Mouse (Mus musculus): ENCODE measurements around the gene Gm21680. TPM values are rescaled to one million over a fixed set of nuclear protein-coding genes. Genes with fewer than 3 reads are reported as not detected.

Gene Gm21680
- not detected for polyA plus RNA-seq (2014; fragmentation: Illumina TruSeq; extraction: RNeasy Lipid Tissue Mini Kit (QIAGEN cat#74804); ENCODE audit: low read depth, low replicate concordance)

GRCm38 (mm10) chr5:25972563-25972962 is at the start of gene Gm21680:
Gene Gm21680 (minus strand): TSS chr5:25972663.

GRCm38 (mm10) chr5:26004698-26005097 is 32.2 kb upstream of the Gm21680 start, which contains the start of gene Gm1979:
Gene Gm1979 (minus strand): TSS chr5:26004798.

GRCm38 (mm10) chr5:25988550-25988949 is 16.1 kb upstream of the Gm21680 start, which contains the start of gene Gm21698:
Gene Gm21698 (minus strand): TSS chr5:25988650.

GRCm38 (mm10) chr5:25954317-25954716 is 18.1 kb downstream of the Gm21680 start, which contains the start of gene Gm21671:
Gene Gm21671 (minus strand): TSS chr5:25954417.

GRCm38 (mm10) chr5:25942281-25942680 is 30.2 kb downstream of the Gm21680 start, which contains the start of gene Gm21663:
Gene Gm21663 (minus strand): TSS chr5:25942381.

Other genes with a start within 250 kb of the Gm21680 start
- gene Actr3b, start 212.7 kb downstream of the Gm21680 start, polyA plus RNA-seq (2014; fragmentation: Illumina TruSeq; extraction: RNeasy Lipid Tissue Mini Kit (QIAGEN cat#74804); ENCODE audit: low read depth, low replicate concordance), result 11.3 TPM
- gene Gm21663, start 30.3 kb downstream of the Gm21680 start, polyA plus RNA-seq (2014; fragmentation: Illumina TruSeq; extraction: RNeasy Lipid Tissue Mini Kit (QIAGEN cat#74804); ENCODE audit: low read depth, low replicate concordance), result not detected
- gene Gm21671, start 18.2 kb downstream of the Gm21680 start, polyA plus RNA-seq (2014; fragmentation: Illumina TruSeq; extraction: RNeasy Lipid Tissue Mini Kit (QIAGEN cat#74804); ENCODE audit: low read depth, low replicate concordance), result not detected
- gene Gm21698, start 16.0 kb upstream of the Gm21680 start, polyA plus RNA-seq (2014; fragmentation: Illumina TruSeq; extraction: RNeasy Lipid Tissue Mini Kit (QIAGEN cat#74804); ENCODE audit: low read depth, low replicate concordance), result not detected
- gene Gm1979, start 32.1 kb upstream of the Gm21680 start, polyA plus RNA-seq (2014; fragmentation: Illumina TruSeq; extraction: RNeasy Lipid Tissue Mini Kit (QIAGEN cat#74804); ENCODE audit: low read depth, low replicate concordance), result not detected
- not detected for gene Gm5862, start 50.3 kb upstream of the Gm21680 start, polyA plus RNA-seq (2014; fragmentation: Illumina TruSeq; extraction: RNeasy Lipid Tissue Mini Kit (QIAGEN cat#74804); ENCODE audit: low read depth, low replicate concordance)
- gene Speer4a, start 66.9 kb upstream of the Gm21680 start, polyA plus RNA-seq (2014; fragmentation: Illumina TruSeq; extraction: RNeasy Lipid Tissue Mini Kit (QIAGEN cat#74804); ENCODE audit: low read depth, low replicate concordance), result 0.17 TPM
- gene Gm7347, start 85.9 kb upstream of the Gm21680 start, polyA plus RNA-seq (2014; fragmentation: Illumina TruSeq; extraction: RNeasy Lipid Tissue Mini Kit (QIAGEN cat#74804); ENCODE audit: low read depth, low replicate concordance), result not detected
- not detected for gene Gm10471, start 116.6 kb upstream of the Gm21680 start, polyA plus RNA-seq (2014; fragmentation: Illumina TruSeq; extraction: RNeasy Lipid Tissue Mini Kit (QIAGEN cat#74804); ENCODE audit: low read depth, low replicate concordance)
- not detected for gene 5031410I06Rik, start 132.7 kb upstream of the Gm21680 start, polyA plus RNA-seq (2014; fragmentation: Illumina TruSeq; extraction: RNeasy Lipid Tissue Mini Kit (QIAGEN cat#74804); ENCODE audit: low read depth, low replicate concordance)
- gene Gm10220, start 148.8 kb upstream of the Gm21680 start, polyA plus RNA-seq (2014; fragmentation: Illumina TruSeq; extraction: RNeasy Lipid Tissue Mini Kit (QIAGEN cat#74804); ENCODE audit: low read depth, low replicate concordance), result not detected

All from adrenal gland, adult 10 weeks (tissue).